Mouse (Mus musculus): Measurements from ENCODE around the gene Acad10.
"Not testable (repeated sequence)": the region's sequence is repeated elsewhere in the genome, so short reads cannot be mapped to it uniquely, and the experiment has no call there.

Acad10 gene

DNA sequence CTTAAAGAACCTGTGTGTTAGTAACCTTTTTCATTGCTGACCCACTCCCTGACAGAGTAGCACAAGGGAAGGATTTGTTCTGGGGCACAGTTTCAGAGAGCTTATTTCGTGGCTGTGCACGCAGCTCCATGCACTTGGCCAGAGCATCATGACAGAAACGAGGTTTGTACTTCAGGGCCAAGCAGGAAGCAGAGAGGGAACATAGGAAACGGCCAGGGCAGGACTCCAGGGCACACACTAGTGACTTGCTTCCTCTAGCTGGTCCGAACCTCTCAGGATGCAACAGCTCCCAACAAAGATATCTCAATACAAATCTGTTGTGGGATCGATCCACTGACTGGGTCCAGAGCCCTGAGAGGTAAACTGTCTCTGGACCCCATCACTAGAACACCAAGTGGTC is 3.4 kb downstream of the Acad10 start:
- peak; percentile 55 to 72 for DNase-seq

DNA sequence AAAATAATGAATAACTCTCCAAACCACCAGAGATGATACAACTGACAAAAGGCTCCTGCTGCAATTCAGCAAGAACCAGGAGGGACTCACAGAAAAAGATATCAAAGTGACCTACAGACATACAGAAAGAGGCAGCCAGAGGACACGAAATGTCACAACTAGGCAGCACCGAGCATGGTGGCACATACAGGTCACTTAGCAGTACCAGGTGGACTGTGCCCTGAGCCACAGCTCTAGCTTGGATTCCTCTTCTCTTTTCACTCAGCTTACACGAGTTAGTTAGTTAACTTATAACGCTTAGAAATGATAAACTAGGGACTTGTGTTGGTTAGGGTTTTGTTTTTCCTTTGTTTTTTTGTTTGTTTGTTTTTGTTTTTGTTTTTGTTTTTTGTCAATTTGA is 5.8 kb downstream of the Acad10 start:
- no peak for DNase-seq

DNA sequence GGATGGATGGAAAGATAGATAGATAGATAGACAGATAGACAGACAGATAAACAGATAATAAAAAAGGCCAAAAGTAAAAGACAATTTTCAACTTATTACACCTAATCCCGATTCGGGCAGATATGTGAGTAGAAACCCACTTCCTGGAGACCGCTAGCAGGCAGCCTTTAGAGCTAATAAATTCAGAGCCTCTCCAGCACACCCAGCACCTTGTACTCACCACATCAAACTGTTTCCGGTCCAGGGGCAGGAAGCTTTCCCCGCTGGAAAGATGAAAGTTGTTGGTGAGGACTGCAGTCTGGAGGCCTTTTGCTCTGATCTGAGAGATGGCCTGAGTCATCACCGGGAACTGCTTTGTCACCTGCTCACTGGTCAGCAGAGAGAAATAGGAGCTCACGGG is 11.2 kb downstream of the Acad10 start:
- DNase-seq = no peak

DNA sequence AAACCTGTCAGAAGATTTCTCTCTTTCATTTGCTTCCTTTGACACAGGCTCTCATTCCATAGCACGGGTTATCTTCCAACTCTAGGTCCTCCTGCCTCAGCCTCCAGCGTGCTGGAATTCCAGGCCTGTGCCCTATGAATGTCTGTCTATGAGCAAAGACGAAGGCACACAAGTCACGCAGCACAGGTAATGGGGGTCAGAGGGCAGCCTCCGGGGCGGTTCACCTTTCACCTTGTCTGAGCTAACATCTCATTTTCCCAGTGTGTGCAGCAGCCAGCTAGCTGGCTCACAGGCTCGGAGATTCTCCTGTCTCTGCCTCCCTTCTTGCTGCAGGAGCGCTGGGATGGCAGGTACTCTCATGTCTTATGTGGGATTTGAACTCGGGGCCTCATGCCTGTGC is 20.7 kb downstream of the Acad10 start:
- DNase-seq = no peak

DNA sequence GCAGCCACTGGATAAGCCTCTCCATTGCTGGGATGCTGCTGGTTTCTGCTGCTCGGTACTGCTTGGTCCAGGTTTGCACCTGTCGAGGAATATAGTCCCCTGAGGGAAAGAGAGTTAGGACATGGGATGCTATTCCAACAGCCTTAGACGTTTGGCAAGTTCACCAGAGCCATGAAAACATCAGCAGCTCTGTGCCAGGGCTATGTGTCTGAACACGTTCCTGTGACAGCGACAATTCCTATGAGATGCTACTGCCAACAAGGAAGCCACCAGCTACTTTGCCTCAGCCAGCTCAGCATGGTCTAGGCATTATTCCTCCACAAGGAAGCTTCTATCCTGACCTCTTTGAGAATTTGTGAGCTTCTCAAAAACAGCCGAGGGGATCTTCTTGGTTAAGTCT is 23.0 kb downstream of the Acad10 start:
- DNase-seq = no peak

DNA sequence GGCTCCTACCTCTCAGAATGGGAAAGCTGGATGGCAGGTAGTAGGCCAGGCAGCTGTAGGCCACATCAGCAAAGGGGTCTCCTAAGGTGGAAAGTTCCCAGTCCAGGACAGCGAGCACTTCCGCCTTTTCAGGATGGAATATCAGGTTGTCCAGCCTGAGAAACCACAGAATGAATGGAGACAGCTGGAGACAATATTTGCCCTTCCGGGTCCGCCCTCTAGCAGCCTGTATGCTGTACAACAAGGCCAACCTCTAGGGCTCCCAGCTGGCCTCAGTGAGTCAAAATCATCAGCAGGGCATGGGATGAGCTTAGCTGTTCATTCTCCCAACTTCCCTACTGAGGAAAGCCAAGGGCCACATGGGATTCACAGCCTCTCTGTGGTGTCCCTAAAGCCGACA is 25.6 kb downstream of the Acad10 start:
- DNase-seq = no peak

DNA sequence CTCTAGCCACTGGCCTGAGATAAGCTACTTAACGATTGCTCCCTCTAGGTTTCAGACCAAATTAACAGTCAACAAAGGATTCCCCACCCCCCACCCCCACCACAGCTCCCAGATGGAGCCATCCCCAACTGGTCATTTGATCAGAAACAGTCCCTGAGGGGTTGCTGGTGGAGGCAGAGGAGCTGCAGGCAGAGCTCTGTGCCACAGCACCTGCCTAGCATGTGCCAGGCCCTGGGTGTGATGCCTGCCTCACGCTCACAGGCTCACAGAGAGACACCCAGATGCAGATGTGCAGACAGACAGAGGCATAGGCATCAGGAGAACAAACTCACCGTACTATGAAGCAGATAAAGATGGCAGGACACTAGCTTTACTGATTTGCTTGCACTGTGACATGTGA is 27.5 kb downstream of the Acad10 start:
- no peak for DNase-seq

DNA sequence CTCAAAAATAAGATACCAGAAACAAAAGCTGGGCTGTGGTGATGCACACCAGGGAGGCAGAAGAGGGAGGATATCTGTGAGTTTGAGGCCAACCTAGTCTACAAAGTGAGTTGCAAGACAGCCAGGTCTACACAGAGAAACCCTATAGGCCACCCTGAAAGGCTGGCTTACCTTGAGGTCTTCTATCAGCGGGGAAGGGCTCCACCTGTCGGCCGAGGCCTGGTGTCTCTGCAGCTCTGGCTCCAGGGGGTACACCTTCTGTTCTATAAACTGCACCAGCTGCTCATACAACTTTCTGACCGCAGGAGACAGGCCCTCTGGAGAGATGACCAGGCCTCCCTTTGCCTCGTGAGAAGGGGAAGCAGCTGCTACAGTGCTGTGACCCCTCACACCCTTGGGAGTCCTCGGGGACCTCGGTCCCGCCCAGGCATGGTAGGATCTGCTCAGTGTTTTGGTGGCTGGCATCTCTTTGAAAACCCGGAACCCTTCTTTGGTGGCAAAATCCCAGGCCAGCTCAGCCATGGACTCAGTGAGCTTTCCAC is 29.1 kb downstream of the Acad10 start:
- peak in 1 of 2 experiments; percentile 13 for DNase-seq

DNA sequence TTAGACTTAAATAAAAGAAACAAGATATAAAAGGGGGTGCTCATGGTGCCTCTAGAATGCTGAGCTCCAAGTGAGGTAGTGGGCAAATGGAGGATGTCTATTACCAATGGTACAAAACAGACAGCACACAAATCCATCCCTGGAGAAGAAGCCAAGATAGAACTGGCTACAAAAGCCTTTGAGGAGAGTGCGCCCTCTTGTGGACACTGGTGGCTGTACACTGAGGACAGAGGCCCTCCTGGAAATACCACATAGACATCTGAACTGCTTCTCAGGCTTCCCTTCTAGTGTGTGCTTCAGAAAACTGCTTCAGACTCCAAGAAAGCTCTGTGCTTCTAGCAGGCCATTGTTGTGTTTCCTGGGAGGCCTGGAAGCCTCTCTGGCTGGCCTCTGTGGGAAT is 32.4 kb downstream of the Acad10 start:
- DNase-seq = peak; percentile 73 to 74

DNA sequence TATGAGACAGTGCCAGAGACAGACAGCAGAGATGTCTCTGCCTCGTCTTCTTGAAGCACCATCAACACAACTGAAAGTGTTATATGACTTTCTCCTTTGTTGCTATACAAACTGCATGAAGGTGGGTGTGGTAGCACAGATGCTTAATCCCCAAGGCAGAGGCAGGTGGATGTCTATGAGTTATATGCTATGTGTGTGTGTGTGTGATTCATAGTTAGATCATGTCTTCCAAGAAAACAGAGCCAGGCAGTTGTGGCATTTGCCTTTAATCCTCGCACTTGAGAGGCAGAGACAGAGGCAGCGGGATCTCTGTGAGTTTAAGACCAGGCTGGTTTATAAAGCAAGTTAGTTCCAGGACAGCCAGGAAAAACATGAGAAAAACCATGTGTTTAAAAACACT is 37.1 kb downstream of the Acad10 start:
- DNase-seq = no peak

DNA sequence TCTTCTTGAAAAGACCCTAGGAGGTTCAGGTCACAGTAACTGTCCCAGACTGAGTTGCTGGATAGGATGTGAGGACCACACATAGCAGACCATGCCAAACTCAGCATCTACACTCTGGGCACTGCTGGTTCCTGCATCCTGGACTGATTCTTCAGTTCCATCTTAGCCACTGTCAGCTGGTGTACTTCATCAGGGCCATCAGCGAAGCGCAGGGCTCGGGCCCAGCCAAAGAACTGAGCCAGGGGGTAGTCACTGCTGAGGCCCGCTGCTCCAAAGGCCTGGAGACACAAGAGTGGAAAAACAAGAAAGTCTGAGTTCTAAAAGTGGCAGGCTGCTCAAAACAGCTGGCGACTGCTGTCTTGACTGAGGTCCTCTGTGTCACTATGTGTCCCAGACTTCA is 39.2 kb downstream of the Acad10 start:
- DNase-seq = no peak

DNA sequence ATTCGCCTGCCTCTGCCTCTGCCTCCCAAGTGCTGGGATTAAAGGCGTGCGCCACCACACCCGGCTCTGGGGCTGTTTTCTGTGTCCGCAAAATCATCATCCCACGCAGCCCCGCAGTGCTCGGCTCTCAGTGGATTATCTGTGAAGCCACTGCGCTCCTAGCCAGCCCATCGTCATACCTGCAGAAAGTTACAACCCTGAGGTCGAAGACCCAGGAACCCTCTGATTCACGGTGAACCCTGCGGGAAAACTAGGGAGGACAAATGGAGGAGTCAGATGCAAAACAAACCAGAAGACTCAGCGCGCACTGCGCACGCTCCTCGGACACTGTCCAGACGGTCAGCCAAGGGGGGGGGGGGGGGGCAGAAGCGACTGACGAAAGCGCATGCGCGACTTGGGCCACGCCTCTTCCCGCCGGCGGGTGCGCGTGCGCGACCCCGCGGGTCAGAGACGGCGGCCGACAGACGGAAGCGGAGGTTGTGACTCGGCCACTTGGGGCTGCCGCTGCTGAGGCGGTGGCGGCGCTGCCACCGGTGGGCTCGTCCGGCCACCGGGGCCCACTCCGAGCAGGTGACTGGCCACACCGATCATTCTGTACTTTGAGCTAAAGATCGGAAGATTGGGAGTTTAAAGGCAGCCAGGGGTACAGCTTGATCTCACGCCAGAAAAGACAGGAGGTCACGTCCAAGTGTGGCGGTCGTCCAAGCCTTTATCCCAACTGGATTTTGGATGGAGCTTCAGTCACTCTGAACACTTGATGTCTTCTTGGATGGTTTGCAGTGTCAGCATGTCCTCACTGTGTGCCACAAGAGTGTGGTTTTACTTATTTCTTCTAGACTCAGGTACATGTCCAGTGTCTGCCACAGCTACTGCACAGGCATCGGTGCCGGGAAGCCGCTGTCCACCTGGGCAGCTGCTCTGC is 41.5 kb downstream of the Acad10 start, which contains the start of gene Acad12:
Acad12 (minus strand) TSS at position 347 of the 922 bp plus-strand sequence.
- peak; percentile 84 to 88 for DNase-seq

DNA sequence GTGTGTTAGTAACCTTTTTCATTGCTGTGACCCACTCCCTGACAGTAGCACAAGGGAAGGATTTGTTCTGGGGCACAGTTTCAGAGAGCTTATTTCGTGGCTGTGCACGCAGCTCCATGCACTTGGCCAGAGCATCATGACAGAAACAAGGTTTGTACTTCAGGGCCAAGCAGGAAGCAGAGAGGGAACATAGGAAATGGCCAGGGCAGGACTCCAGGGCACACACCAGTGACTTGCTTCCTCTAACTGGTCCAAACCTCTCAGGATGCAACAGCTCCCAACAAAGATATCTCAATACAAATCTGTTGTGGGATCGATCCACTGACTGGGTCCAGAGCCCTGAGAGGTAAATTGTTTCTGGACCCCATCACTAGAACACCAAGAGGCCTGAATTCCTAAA is 45.4 kb downstream of the Acad10 start:
- peak; percentile 32 to 60 for DNase-seq

DNA sequence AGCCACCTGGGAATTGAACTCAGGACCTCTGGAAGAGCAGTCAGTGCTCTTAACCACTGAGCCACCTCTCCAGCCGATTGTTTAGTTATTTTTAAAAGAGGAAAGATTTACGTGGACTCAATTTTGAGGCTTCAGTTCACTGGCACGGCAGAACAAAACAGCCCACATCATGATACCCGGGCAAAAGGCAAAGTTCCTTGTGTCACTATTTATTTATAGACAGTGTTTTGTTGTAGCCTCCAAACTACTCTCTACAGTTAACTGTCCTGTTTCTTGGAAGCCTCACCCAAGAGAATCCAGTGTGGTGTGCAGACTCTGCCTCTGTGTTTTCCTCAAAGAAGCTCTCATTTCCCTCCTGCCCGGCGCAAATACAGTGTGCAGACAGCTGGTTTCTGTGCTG is 48.3 kb downstream of the Acad10 start:
- no peak for DNase-seq

DNA sequence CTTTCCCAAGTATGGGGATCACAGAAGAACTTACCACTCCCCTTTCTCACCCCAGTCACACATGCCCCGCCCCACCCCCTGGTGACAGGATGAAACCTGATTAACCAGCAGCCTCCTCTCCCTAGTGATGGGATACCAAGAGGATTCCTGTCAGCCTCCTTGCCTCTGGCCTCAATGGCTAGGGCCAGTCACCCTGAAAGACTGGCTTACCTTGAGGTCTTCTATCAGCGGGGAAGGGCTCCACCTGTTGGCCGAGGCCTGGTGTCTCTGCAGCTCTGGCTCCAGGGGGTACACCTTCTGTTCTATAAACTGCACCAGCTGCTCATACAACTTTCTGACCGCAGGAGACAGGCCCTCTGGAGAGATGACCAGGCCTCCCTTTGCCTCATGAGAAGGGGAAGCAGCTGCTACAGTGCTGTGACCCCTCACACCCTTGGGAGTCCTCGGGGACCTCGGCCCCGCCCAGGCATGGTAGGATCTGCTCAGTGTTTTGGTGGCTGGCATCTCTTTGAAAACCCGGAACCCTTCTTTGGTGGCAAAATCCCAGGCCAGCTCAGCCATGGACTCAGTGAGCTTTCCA is 50.7 kb downstream of the Acad10 start:
- not testable (repeated sequence) for DNase-seq

DNA sequence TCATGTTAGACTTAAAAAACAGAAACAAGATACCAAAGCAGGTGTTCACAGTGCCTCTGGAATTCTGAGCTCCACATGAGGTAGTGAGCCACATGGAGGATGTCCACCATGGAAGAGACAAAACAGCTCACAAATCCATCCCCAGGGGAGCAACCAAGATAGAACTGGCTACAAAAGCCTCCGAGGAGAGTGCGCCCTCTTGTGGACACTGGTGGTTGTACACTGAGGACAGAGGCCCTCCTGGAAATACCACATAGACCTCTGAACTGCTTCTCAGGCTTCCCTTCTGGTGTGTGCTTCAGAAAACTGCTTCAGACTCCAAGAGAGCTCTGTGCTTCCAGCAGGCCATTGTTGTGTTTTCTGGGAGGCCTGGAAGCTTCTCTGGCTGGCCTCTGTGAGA is 54.2 kb downstream of the Acad10 start:
- peak; percentile 75 to 81 for DNase-seq

DNA sequence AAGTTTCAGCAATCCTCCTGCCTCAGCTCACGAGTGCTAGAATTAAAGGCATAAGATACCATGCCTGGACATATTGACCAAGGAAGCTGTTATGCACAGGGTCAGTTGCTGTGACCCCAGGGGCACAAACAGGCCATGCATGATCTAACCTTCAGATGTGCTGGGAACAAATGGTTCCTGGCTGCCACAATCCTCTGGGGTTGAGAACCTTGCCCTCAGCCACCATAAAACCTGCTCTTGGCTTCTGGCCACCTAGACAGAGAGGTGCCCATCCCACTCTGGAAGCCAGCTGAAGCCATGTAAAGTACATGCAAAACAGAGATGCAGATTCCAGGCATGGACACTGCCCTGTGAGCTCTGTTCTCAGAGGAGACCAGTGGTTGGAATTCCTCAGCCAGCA is 56.5 kb downstream of the Acad10 start:
- DNase-seq = not testable (repeated sequence)

DNA sequence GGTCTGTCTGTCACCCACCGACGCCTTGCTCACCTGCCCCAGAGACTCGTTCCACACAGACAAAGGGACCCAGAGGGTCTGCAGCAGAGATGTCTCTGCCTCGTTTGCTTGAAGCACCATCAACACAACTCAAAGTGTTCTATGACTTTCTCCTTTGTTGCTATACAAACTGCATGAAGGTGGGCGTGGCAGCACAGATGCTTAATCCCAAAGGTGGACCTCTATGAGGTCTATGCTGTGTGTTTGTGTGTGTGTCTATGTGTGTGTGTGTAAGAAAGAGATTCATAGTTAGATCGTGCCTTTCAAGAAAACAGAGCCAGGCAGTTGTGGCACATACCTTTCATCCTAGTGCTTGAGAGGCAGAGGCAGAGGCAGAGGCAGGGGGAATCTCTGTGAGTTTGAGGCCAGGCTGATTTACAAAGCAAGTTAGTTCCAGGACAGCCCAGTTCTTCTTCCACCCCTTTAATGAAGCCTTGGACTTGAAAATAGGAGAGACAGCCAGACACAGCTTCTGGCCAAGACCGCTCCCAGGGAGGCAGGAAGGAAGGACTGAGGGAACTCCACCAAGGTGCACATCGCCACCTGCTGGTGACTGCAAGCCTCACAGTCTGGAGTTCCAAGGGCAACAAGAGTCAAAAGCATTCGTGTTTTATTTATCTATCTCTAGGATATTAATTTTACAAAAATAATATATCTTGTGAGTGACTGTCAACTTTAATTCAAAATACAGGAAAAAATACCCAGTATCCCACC is 58.6 kb downstream of the Acad10 start:
- DNase-seq = peak; percentile 91 to 94

DNA sequence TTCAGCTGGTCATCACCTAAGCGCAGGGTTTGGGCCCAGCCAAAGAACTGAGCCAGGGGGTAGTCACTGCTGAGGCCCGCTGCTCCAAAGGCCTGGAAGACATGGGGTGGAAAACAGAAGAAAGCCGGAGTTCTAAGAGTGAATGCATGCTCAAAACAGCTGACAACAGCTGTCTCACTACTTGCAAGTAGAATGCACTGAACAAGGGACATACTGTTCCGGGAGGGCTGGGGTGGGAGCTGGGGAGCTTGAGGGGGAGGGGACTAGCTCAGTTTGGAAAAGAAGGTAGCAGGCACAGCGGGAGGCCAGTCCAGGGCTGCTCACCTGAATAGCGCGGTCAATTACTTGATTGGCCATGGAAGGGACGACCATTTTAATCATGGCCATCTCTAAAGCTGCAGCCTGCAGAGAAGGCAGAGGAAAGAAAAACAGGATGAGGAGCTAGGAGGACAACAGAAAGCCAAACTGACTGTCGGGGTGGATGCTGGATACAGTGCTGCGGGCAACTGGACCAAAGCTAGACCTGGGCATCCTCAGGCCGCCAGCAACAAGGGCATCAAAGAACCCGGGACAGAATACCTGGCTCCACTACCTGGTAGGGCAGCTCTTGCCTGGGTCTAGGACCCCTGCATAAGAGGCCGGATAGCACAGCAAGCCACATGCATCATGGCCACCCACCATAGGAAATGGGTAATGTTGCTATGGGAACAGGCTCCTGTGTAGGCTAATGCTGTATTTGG is 61.3 kb downstream of the Acad10 start:
- DNase-seq = peak in 1 of 2 experiments; percentile 28

DNA sequence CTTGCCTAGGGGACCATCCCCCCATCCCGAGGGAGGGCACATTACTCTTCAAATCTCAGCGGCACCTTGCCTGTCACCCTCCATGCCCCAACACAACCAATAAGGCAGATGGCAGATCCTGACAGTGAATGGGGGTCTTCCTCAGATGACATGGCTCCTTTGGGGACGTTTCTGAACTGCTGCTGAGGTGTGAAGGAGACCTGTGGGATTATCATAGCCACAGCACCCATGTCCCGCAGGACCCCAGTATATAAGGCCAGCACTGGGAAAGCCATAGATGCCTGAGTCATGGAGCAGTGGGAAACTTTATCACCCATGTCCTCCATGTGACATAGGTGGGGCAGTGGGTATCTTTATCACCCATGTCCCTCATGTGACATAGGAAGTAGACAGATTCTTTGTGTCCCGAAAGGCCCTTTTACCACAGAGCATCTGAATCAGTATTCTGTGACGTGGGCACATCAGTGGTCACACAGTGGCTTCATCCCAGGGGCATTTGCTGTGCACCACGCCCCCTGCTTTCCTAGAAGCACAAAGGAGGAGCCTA is 62.2 kb downstream of the Acad10 start:
- no peak for DNase-seq

DNA sequence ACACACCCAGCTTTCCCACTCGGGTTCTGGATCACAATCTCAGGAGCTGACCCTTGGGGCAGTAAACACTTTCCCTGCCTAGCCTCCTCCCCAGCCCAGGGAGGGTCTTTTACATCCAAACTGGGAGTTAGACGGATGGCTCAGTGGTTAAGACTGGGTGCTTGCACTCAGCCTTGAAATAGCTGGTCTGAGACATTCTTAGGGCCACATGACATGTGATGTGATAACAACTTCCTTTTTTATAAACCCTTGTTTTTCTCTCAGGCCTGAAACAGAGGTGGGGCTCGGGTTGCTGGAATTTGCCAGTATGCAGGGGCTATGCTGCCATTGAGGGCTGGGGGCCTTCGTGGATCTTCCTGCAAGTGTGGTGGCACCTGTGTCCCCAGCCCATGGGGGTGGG is 63.0 kb downstream of the Acad10 start:
- DNase-seq = no peak

DNA sequence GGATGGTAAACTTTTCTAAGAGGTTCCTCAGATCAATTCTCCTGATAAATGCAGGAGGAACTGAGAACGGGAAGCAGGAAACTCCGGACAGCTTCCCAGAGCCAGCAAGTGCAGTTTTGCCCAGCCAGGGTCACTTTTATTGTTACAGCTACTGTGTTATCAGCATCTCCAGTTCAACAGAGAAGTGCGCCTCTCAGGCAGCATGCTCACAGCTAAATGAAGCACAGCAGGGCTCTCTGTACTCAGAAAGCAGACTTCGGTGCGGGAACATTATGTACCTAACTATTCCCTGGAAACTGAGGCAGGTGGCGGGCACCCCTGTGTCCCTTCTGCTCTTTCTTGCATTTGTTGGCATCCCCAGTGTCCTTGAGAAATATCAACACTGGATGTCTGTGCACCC is 64.1 kb downstream of the Acad10 start:
- no peak for DNase-seq

Measured in lung, adult 18-20 months (tissue).